Mouse (Mus musculus) CH12.LX (cell line): ENCODE data around the gene Dctn3.

Experiments
- MAZ ChIP-seq: IDR thresholded peaks from 2 replicates; pipeline ENCODE4 v1.6.1; 2012; ENCODE audit warnings: low read depth, mild to moderate bottlenecking, inconsistent platforms, low read length, improper control_type of control experiment, moderate library complexity
- MXI1 ChIP-seq: IDR thresholded peaks from 2 replicates; pipeline ENCODE4 v1.6.1; 2011; ENCODE audit warnings: mild to moderate bottlenecking, low read depth, low read length, improper control_type of control experiment
- TCF12 ChIP-seq: IDR thresholded peaks from 2 replicates; pipeline ENCODE4 v1.6.1; 2014; ENCODE audit warnings: low read depth, mild to moderate bottlenecking, inconsistent platforms, low read length, improper control_type of control experiment

DNA sequence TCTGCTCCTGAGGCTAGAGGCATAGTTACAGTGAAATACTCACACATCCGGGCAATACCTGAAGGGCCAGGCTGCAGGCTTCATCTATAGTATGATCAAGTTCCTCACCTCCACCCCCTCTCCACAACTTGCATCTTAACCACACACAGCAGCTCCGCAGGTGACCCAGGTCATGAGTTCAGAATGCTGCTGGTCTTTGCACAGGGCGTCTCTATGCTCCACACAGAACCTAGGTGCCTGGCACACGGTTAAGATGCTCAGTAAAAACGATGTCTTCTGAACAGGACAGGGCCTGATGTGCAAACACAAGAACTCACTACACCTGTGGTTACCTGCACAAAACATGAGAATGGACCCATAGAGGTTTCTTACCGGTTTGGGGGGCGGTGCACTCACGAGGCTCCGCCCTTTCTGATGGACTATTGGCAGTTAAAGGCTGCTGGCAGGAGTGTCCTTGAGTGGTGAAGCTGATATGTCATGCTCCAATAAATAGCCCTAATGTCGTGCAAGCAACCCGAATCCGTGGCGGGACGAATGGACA lies 31.9 kb upstream of the Dctn3 start, which contains the start of gene Galt:
- TF ChIP-seq TCF12 (no peak), MAZ (no peak), MXI1 (no peak)
